Mouse (Mus musculus): ENCODE data around the gene Olfr315.
"Not testable (repeated sequence)": the region's sequence is repeated elsewhere in the genome, so short reads cannot be mapped to it uniquely, and the experiment has no call there.

The Olfr315 gene

GRCm38 (mm10) chr11:58828937-58829336 lies 55.9 kb downstream of the Olfr315 start, which contains the start of gene Olfr312:
Gene Olfr312 (plus strand): TSS chr11:58829237.
- not testable (repeated sequence) for DNase-seq

- DNase-seq, result no peak
These were observed 56.8 kb downstream of the Olfr315 start for GRCm38 (mm10) chr11:58829764-58830163.

All from kidney, adult 18-20 months (tissue).